24 mouse cellular contexts compared by ENCODE assay signal in genomic region chr16:95532387-95533077, GRCm38 (mm10). TPM values are rescaled to one million over a fixed set of nuclear protein-coding genes. Genes with fewer than 3 reads are reported as not detected.
DNase-seq lines count a peak whose midpoint lies in the region; ATAC-seq lines count a peak whose summit lies in the region.
"Had no signal": no experiment of that assay in that cellular context is flagged by ENCODE, and none has a peak within 500 bp of the region (broad histone marks: within the 10 kb centered on the region; RNA-seq: fewer than 3 reads in every experiment).

No protein-coding gene starts in this region.

- 67% methylated on average over 13 of the region's 13 CpGs for WGBS in intestine, embryonic 16.5 days
- WGBS in intestine, embryonic 15.5 days: 61% methylated on average over 13 of the region's 13 CpGs
- 89% methylated on average over 13 of the region's 13 CpGs for WGBS in midbrain, embryonic 11.5 days
- WGBS in midbrain, embryonic 15.5 days: 76% methylated on average over 13 of the region's 13 CpGs
- 69% methylated on average over 13 of the region's 13 CpGs for WGBS in kidney, embryonic 14.5 days

- no peak for ATAC-seq in intestine, embryonic 16.5 days
- ATAC-seq in intestine, embryonic 15.5 days: no peak
- no peak for ATAC-seq in midbrain, embryonic 11.5 days (ENCODE audit: low FRiP score)
- no peak for ATAC-seq in midbrain, embryonic 15.5 days (replicated peaks)
- no peak for ATAC-seq in kidney, embryonic 14.5 days (ENCODE audit: low FRiP score, low TSS enrichment)
- ATAC-seq: forebrain, embryonic 14.5 days; inflammation-experienced regulatory T-cells, adult 6 months had no signal

- no peak overlapping the region for H3K4me2 ChIP-seq in intestine, embryonic 16.5 days (ENCODE audit: low read depth, low read length)
- H3K4me2 ChIP-seq in intestine, embryonic 15.5 days (replicated peaks): no peak overlapping the region
- no peak overlapping the region for H3K4me2 ChIP-seq in midbrain, embryonic 11.5 days
- no peak overlapping the region for H3K4me2 ChIP-seq in midbrain, embryonic 15.5 days
- no peak overlapping the region for H3K4me2 ChIP-seq in kidney, embryonic 14.5 days (replicated peaks; ENCODE audit: low read depth, low read length)
- H3K4me2 ChIP-seq: embryonic facial prominence, embryonic 12.5 days; hindbrain, embryonic 14.5 days; limb, embryonic 13.5 days; liver, embryonic 13.5 days; midbrain, embryonic 12.5 days; neural tube, embryonic 12.5 days had no signal

- H3K9ac ChIP-seq in intestine, embryonic 16.5 days (ENCODE audit: low read depth, low read length): no peak overlapping the region
- H3K9ac ChIP-seq in intestine, embryonic 15.5 days: no peak overlapping the region
- no peak overlapping the region for H3K9ac ChIP-seq in midbrain, embryonic 11.5 days (ENCODE audit: low read length)
- no peak overlapping the region for H3K9ac ChIP-seq in midbrain, embryonic 15.5 days
- no peak overlapping the region for H3K9ac ChIP-seq in kidney, embryonic 14.5 days (ENCODE audit: low read depth, low read length)
- H3K9ac ChIP-seq: embryonic facial prominence, embryonic 12.5 days; hindbrain, embryonic 14.5 days; limb, embryonic 13.5 days; liver, embryonic 13.5 days; midbrain, embryonic 12.5 days; neural tube, embryonic 12.5 days had no signal

- H3K9me3 ChIP-seq in intestine, embryonic 16.5 days (ENCODE audit: control insufficient read depth, low read length): no peaks in the 10 kb centered on the region
- no peaks in the 10 kb centered on the region for H3K9me3 ChIP-seq in intestine, embryonic 15.5 days
- no peaks in the 10 kb centered on the region for H3K9me3 ChIP-seq in midbrain, embryonic 11.5 days (ENCODE audit: control insufficient read depth, low read length)
- no peaks in the 10 kb centered on the region for H3K9me3 ChIP-seq in midbrain, embryonic 15.5 days
- H3K9me3 ChIP-seq in kidney, embryonic 14.5 days (ENCODE audit: control insufficient read depth, low read length): no peaks in the 10 kb centered on the region
- H3K9me3 ChIP-seq: embryonic facial prominence, embryonic 12.5 days; limb, embryonic 13.5 days; liver, embryonic 13.5 days; midbrain, embryonic 12.5 days; neural tube, embryonic 12.5 days had no signal

- H3K4me3 ChIP-seq in intestine, embryonic 16.5 days (ENCODE audit: low read length): no peak overlapping the region
- H3K4me3 ChIP-seq in intestine, embryonic 15.5 days (replicated peaks): no peak overlapping the region
- no peak overlapping the region for H3K4me3 ChIP-seq in midbrain, embryonic 11.5 days (ENCODE audit: low read depth, low read length)
- H3K4me3 ChIP-seq in midbrain, embryonic 15.5 days: no peak overlapping the region
- H3K4me3 ChIP-seq in kidney, embryonic 14.5 days (ENCODE audit: low read length): no peak overlapping the region
- H3K4me3 ChIP-seq: embryonic facial prominence, embryonic 12.5 days; layer of hippocampus, adult 2 months; limb, embryonic 13.5 days; liver, embryonic 13.5 days; midbrain, embryonic 12.5 days; neural tube, embryonic 12.5 days had no signal

- 0 out of 2 replicates have a peak overlapping the region, but pooled peaks have one; percentile 29 for H3K27ac ChIP-seq in intestine, embryonic 16.5 days (ENCODE audit: low read length)
- H3K27ac ChIP-seq in intestine, embryonic 15.5 days: no peak overlapping the region
- H3K27ac ChIP-seq in midbrain, embryonic 11.5 days (ENCODE audit: low read depth, low read length): no peak overlapping the region
- no peak overlapping the region for H3K27ac ChIP-seq in midbrain, embryonic 15.5 days
- no peak overlapping the region for H3K27ac ChIP-seq in kidney, embryonic 14.5 days (ENCODE audit: low read depth, low read length)
- H3K27ac ChIP-seq: embryonic facial prominence, embryonic 12.5 days; hindbrain, embryonic 14.5 days; layer of hippocampus, adult 2 months; limb, embryonic 13.5 days; liver, embryonic 13.5 days; midbrain, embryonic 12.5 days; neural tube, embryonic 12.5 days had no signal

- peak; percentile 65 for DNase-seq in midbrain, embryonic 11.5 days (ENCODE audit: low spot score, missing footprints)
- peak; percentile 17 for DNase-seq in skeletal muscle tissue, adult 2 months (ENCODE audit: low read depth, low spot score)
- no peak for DNase-seq in thymus, postnatal 14 days
- DNase-seq: cerebellum, adult 11 months; cerebellum, adult 9-11 months; kidney, adult 8-10 months; kidney, postnatal 14 days; liver, embryonic 13.5 days; right cerebral cortex, postnatal 14 days; spleen, adult 18-20 months; thymus, adult 18-20 months; thymus, postnatal 4 days had no signal

- H3K36me3 ChIP-seq in intestine, embryonic 16.5 days (ENCODE audit: control insufficient read depth, insufficient read depth, low read length): no peaks in the 10 kb centered on the region
- H3K36me3 ChIP-seq in intestine, embryonic 15.5 days: no peaks in the 10 kb centered on the region
- no peaks in the 10 kb centered on the region for H3K36me3 ChIP-seq in midbrain, embryonic 11.5 days (ENCODE audit: control insufficient read depth, insufficient read depth, low read length)
- no peaks in the 10 kb centered on the region for H3K36me3 ChIP-seq in midbrain, embryonic 15.5 days (replicated peaks)
- no peaks in the 10 kb centered on the region for H3K36me3 ChIP-seq in kidney, embryonic 14.5 days (ENCODE audit: control insufficient read depth, insufficient read depth, low read length)
- H3K36me3 ChIP-seq: liver, embryonic 13.5 days; midbrain, embryonic 12.5 days; neural tube, embryonic 12.5 days had no signal

- H3K4me1 ChIP-seq in intestine, embryonic 16.5 days (ENCODE audit: control insufficient read depth, insufficient read depth, low read length): no peaks in the 10 kb centered on the region
- H3K4me1 ChIP-seq in intestine, embryonic 15.5 days (replicated peaks): no peaks in the 10 kb centered on the region
- no peaks in the 10 kb centered on the region for H3K4me1 ChIP-seq in midbrain, embryonic 11.5 days (ENCODE audit: control insufficient read depth, insufficient read depth, low read length)
- no peaks in the 10 kb centered on the region for H3K4me1 ChIP-seq in midbrain, embryonic 15.5 days
- no peaks in the 10 kb centered on the region for H3K4me1 ChIP-seq in kidney, embryonic 14.5 days (ENCODE audit: control insufficient read depth, insufficient read depth, low read length)
- H3K4me1 ChIP-seq: liver, embryonic 13.5 days; midbrain, embryonic 12.5 days; neural tube, embryonic 12.5 days had no signal

- no peaks in the 10 kb centered on the region for H3K27me3 ChIP-seq in intestine, embryonic 16.5 days (replicated peaks; ENCODE audit: control insufficient read depth, insufficient read depth, low read length)
- no peaks in the 10 kb centered on the region for H3K27me3 ChIP-seq in intestine, embryonic 15.5 days (replicated peaks)
- H3K27me3 ChIP-seq in midbrain, embryonic 11.5 days (ENCODE audit: control insufficient read depth, insufficient read depth, low read length): no peaks in the 10 kb centered on the region
- H3K27me3 ChIP-seq in midbrain, embryonic 15.5 days (replicated peaks): no peaks in the 10 kb centered on the region
- no peaks in the 10 kb centered on the region for H3K27me3 ChIP-seq in kidney, embryonic 14.5 days (ENCODE audit: control insufficient read depth, insufficient read depth, low read length)
- H3K27me3 ChIP-seq: embryonic facial prominence, embryonic 12.5 days; limb, embryonic 13.5 days; liver, embryonic 13.5 days; midbrain, embryonic 12.5 days; neural tube, embryonic 12.5 days had no signal

RNA-seq across cellular contexts. Expression of gene Erg, which starts 53.9 kb away (rescaled TPM):
- 3.7 and 3.8 TPM in 2 replicates for polyA plus RNA-seq in intestine, embryonic 16.5 days (2015; fragmentation: Nextera tagmentation; extraction: Ambion mirVana)
- polyA plus RNA-seq in intestine, embryonic 15.5 days (2015; fragmentation: Nextera tagmentation; extraction: Ambion mirVana): 4.0 and 4.9 TPM in 2 replicates
- 1.1 and 2.6 TPM in 2 replicates for polyA plus RNA-seq in midbrain, embryonic 11.5 days (2014; fragmentation: Nextera tagmentation; extraction: Ambion mirVana)
- polyA plus RNA-seq in midbrain, embryonic 15.5 days (2015; fragmentation: Nextera tagmentation; extraction: Ambion mirVana): 2.6 and 2.8 TPM in 2 replicates
- 4.6 and 6.0 TPM in 2 replicates for polyA plus RNA-seq in kidney, embryonic 14.5 days (2014; fragmentation: Nextera tagmentation; extraction: Ambion mirVana)
- polyA plus RNA-seq: inflammation-experienced regulatory T-cells, adult 6 months had no signal
